Mouse (Mus musculus) adrenal gland, adult 18-20 months (tissue): ENCODE measurements around the gene Lrrn1. TPM values are rescaled to one million over a fixed set of nuclear protein-coding genes. Genes with fewer than 3 reads are reported as not detected.

Source experiments
- DNase-seq, 2 experiments: peaks; one replicate each; pipeline ENCODE4 v3.0.0; 2021 to 2022; ENCODE audit warnings: low spot score in 2 of 2
- long read RNA-seq, 2 experiments: library from polyadenylated mRNA; stranded (forward); transcript quantifications; one replicate each; pipeline ENCODE4 v2.0.0; 2021
- total RNA-seq, 2 experiments: library from RNA; stranded (reverse); gene quantifications; 1 replicate in 1 of 2; 2 replicates in 1 of 2; pipeline ENCODE4 v1.2.3; 2021

The Lrrn1 gene
- 10 to 100 TPM in 1 of 2 experiments, 1 to 10 TPM in 1; 8.0 to 55.6 TPM for total RNA-seq
- long read RNA-seq, experiment 1, transcript Lrrn1-201 (2 exons, 3,700 nt) = major isoform, 9 of 9 reads
- long read RNA-seq, experiment 1, partial matches to known transcripts = 0 of 9 reads
- long read RNA-seq, experiment 1, other reads (novel, unspliced or antisense) = 0 of 9 reads
- long read RNA-seq, experiment 2, transcript Lrrn1-201 (2 exons, 3,700 nt) = major isoform, 6 of 14 reads
- long read RNA-seq, experiment 2, partial matches to known transcripts = 0 of 14 reads
- long read RNA-seq, experiment 2, other reads (novel, unspliced or antisense) = 8 of 14 reads

GRCm38 (mm10) chr6:107528877-107529864, at the start of gene Lrrn1:
Lrrn1 (plus strand) TSS chr6:107529768.
- DNase-seq = peak in 1 of 2 experiments; percentile 29

- DNase-seq = no peak
Measured at GRCm38 (mm10) chr6:107494491-107494890, 35.1 kb upstream of the Lrrn1 start.

GRCm38 (mm10) chr6:107495830-107496229, 33.7 kb upstream of the Lrrn1 start:
- DNase-seq = no peak

DNA sequence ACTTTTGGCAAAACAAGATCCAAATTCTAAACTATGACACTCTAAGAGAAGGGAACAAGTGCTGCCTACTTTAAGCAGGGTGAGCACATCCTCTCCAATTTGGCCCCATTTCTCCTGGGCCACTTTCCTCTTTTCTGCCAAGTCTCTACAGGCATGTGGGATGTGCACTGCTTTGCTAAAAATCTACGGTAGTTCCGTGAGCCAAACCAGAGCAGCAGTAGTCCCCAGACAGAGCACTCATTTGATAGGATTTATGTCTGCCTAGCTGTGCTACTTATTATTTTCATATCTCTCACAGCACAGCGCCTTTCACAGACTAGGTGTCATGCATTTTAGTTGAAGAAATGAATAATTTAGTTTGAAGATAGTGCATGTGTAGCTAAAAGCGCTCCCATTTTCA, 15.9 kb upstream of the Lrrn1 start:
- DNase-seq = no peak

DNA sequence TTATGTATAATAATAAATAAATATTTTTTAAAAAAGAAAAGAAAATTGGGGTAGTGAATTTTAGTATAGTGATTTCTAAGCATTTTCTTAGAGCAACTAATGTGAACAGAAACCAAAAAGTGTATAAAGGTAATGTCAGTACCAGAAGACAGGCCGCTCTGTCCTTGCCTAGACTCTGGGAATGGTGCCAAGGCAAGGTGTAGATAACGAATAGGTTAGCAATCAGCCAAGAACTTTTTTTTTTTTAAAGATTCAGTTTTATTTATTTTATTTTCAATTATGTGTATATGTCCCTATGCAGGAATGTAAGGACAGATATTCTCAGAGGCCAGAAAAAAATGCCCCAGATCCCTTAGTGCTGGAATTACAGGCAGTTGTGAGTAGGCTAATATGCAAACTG, 5.6 kb upstream of the Lrrn1 start:
- no peak for DNase-seq

DNA sequence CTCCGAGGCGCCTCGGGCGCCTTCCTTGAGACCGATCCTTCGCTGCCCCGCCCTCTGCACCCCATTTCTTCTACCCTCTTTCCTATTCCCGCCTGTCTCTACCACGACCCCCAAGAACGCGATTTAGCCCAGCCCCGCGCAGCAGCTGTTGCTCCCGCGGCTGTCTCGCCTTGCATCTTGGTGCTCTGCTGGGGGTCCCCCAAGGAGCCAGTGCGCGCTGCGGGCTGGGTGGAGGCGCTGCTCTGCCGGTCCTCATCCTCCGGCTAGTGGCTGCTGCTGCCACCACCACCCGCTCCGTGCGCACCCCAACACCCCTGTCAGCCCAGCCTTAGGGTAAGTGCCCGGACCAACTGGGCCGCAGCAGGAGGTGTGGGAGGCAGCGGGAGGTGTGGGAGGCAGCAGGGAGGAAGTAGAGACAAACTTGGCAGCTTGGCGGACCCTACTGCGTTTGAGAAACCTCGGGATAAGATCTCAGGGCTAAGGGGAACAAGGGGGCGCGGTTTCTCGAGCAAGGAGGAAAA, 403 bp downstream of the Lrrn1 start:
- peak; percentile 24 to 51 for DNase-seq

GRCm38 (mm10) chr6:107530621-107531285, 1.2 kb downstream of the Lrrn1 start:
- DNase-seq = peak in 1 of 2 experiments; percentile 6

GRCm38 (mm10) chr6:107531526-107532080, 2.0 kb downstream of the Lrrn1 start:
- no peak for DNase-seq

DNA sequence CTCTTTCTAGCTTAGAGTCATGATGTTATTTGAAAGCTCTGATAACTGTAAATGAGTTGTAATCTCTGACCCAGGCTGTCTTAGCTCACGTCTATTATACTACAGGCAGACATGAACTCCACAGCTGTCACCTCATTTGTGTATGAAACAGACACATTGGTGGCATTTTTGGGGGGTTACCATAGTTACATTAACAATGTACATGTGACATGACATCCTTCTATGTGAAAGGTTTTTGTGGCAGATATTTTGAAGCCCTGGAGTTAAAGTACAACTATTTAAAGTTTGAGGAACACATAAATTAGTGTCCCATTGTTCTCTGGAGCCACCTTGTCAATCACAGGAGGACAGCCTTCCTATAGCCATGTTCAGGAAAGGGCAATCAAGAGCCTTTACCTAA, 5.0 kb downstream of the Lrrn1 start:
- no peak for DNase-seq

GRCm38 (mm10) chr6:107536631-107537030, 7.1 kb downstream of the Lrrn1 start:
- no peak for DNase-seq

DNA sequence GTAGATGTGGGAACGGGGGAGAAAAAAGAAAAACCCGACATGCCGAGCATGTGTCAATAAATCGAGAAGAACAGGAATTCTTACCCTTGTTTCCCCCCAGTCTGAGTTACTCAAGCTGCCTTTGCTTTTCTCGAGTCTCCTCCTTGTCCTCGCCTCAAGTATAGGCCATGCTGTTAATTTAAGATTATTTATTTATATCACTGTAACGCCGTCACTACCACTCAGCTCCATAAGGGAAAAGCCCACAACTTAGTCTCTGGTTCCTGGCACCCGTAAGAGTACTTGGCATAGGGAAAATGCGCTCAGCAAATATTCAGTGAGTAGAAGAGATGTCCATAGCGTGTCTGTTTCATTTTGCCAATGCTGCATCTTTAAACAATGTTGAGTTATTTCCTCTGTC, 11.7 kb downstream of the Lrrn1 start:
- DNase-seq = no peak

GRCm38 (mm10) chr6:107541918-107542317, 12.3 kb downstream of the Lrrn1 start:
- DNase-seq = no peak

- DNase-seq = no peak
Measured at GRCm38 (mm10) chr6:107546272-107546671, 16.7 kb downstream of the Lrrn1 start.

DNA sequence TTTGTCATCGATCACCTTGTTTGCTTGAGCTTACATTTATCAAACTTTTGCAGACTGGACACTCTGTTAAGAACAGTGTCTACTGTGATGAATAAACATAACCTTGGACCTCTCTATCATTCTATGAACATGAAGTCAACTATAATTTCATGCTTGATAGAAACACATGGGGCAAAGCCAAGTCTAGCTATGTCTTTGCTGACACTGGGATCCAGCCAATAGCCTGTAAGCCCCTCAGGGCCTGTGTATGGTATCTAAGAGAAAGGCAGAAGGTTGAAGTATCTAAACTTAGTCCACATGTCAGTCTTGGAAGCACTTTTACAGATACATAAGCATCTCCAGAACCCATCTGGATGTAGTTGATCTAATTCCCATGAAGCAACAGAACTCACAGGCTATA, 22.9 kb downstream of the Lrrn1 start:
- DNase-seq = no peak

DNA sequence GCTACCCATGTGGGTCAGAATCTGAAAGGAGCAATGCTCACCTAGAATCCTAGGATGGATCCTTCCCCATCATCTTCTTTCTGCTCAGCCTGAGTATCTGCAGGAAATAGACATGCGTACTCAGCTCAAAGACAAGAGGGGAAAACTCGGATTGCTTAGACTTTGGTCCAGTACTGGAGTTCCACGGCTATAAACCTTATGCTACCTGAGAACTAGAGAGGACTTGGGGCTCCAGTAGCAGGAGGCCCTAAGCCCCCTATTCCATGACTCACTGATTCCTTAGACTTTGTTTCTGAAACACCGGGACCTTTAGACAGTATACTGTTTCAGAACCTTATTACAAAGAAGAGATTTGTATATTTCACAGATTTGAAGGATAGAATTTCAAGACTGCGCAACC, 25.8 kb downstream of the Lrrn1 start:
- no peak for DNase-seq

- no peak for DNase-seq
Measured at GRCm38 (mm10) chr6:107556996-107557395, 27.4 kb downstream of the Lrrn1 start.

DNA sequence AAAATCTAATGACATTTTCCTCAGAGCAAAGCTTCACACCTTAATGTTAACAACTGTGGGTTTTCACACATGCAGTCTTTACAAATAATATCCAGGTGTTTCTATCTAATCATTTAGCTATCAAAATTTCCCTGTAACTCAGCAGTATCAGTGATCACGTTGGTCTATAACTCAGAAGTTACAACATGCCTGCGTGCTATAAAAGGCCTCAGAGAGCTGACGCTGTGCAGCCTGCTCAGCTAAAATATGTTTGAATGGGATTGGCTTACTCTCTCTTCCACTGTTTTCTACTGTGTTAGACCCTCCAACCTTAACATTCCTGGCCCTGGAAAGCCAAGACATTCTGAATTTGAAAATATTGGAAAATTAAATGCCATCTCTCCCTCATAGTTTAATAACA, 28.2 kb downstream of the Lrrn1 start:
- no peak for DNase-seq

DNA sequence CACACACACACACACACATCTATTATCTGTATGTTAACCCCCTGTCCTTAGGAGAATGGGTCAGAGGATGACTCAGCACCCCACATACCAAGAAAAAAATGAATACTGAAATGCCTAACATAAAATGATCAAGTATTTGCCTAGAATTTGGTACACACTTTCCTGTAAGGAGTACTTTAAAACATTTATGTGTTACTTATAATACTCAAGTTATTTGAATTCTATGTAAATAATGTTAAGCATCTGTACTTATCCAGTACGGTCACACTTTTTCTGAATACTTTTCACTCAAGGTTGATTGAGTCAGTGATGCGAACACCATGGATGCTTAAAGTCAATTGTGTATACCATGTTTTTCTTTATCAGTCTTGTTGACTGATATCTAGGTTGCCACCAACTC, 32.7 kb downstream of the Lrrn1 start:
- DNase-seq = no peak

GRCm38 (mm10) chr6:107566944-107567634, 37.5 kb downstream of the Lrrn1 start:
- peak in 1 of 2 experiments; percentile 23 for DNase-seq

- no peak for DNase-seq
Measured at GRCm38 (mm10) chr6:107574561-107574960, 45.0 kb downstream of the Lrrn1 start.
